Mouse (Mus musculus) E14TG2a.4 (cell line): ENCODE data around the gene Gm20388.

Experiments used
- CTCF ChIP-seq: conservative IDR thresholded peaks from 2 replicates; pipeline ENCODE4 v1.5.1; 2014; ENCODE audit warnings: low read length
- NANOG ChIP-seq: IDR thresholded peaks from 2 replicates; pipeline ENCODE4 v1.6.1; 2014; ENCODE audit warnings: borderline replicate concordance, low read length, mixed read lengths
- POU5F1 ChIP-seq: IDR thresholded peaks from 2 replicates; pipeline ENCODE4 v1.6.1; 2014; ENCODE audit warnings: low read length, borderline replicate concordance

DNA sequence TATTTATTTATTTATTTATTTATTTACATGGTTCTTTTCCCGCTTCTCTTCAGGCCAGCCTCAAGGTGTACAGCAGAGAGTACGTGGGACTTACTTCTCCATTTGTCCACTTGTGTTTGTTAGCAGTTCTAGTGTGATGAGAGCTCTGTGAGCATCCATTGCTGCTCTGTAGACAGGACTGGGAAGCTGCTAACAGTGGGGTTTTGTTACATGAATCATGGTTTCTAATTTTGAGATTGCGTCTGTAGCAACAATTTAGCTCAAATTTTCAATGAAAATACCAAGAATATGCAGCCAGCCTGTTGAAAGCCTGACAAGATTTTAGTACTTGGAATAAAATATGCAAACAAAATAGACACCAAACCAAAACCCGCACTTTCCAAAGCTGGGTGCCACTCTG, 14.8 kb downstream of the Gm20388 start:
- no peak for TF ChIP-seq CTCF
- TF ChIP-seq POU5F1: no peak
- TF ChIP-seq NANOG: no peak
